Mouse (Mus musculus) brain, embryonic 14.5 days (tissue): ENCODE results near the gene Prr22.

Experiments used
- CTCF ChIP-seq: fragments of 200-500 bp; IDR thresholded peaks from 2 replicates; pipeline ENCODE4 v1.5.1; 2012; ENCODE audit warnings: inconsistent platforms, mild to moderate bottlenecking, moderate library complexity, borderline replicate concordance; ENCODE audit not compliant: insufficient read depth, insufficient read length; ENCODE audit errors: extremely low read depth
- POLR2A ChIP-seq: fragments of 200-500 bp; IDR thresholded peaks from 2 replicates; pipeline ENCODE4 v1.6.1; 2012; ENCODE audit warnings: mild to moderate bottlenecking, inconsistent platforms, borderline replicate concordance; ENCODE audit not compliant: poor library complexity, insufficient read depth, insufficient read length, severe bottlenecking; ENCODE audit errors: extremely low read depth

- TF ChIP-seq POLR2A (no peak), CTCF (no peak)
These were observed 6.3 kb upstream of the Prr22 start for GRCm38 (mm10) chr17:56763741-56764250.
